Mouse (Mus musculus) thymus, postnatal 25 days (tissue): ENCODE measurements around the gene Sec22b.
A peak's percentile ranks its signal among the peaks of the same experiment; 100 is the strongest.

ENCODE experiments used
- DNase-seq: peaks from one replicate; pipeline ENCODE4 v3.0.0; 2022

The Sec22b gene

GRCm38 (mm10) chr3:97911093-97911492, 10.1 kb downstream of the Sec22b start:
- DNase-seq: no peak

GRCm38 (mm10) chr3:97915081-97915480, 14.1 kb downstream of the Sec22b start:
- DNase-seq: no peak

DNA sequence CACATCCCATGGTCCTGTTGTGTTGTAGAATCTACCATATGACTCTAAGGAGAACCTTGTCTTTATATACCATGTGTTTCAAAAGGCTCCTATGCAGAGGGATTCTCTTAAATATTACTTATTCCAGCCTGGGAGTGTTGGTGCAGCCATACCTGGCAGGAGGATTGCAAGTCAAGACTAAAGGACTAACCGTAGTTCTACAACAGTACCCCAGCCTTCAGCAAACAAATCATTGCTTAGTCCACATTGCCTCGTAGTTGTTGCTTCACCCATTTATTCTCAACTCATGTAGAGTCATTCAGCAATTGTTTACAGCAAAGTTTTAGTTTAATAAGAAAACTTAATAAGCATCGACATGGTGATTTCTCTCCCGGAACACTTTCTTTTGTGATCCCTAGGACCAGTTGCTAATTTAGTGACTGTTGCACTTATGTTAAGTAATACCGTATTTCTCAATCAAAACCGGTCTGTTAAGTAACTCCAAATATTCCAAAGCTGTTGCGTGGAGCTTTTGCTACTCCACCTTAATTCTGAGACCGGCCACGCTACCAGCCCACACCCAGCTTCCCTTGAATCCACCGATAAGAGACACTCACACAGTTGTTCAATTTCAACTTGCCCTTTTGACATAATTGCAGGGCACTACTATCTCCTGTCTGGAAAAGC, 18.0 kb downstream of the Sec22b start:
- no peak for DNase-seq

- no peak for DNase-seq
Observed at GRCm38 (mm10) chr3:97925246-97925645, 24.3 kb downstream of the Sec22b start.

- DNase-seq: no peak
Observed at GRCm38 (mm10) chr3:97927322-97927721, 26.3 kb downstream of the Sec22b start.

- peak; percentile 82 for DNase-seq
Observed at GRCm38 (mm10) chr3:97928968-97929858, 28.2 kb downstream of the Sec22b start.

- no peak for DNase-seq
Observed at GRCm38 (mm10) chr3:97930141-97930786, 29.3 kb downstream of the Sec22b start.

- DNase-seq: no peak
Observed at GRCm38 (mm10) chr3:97930787-97931158, 29.8 kb downstream of the Sec22b start.

GRCm38 (mm10) chr3:97931310-97931885, 30.4 kb downstream of the Sec22b start:
- DNase-seq: no peak

DNA sequence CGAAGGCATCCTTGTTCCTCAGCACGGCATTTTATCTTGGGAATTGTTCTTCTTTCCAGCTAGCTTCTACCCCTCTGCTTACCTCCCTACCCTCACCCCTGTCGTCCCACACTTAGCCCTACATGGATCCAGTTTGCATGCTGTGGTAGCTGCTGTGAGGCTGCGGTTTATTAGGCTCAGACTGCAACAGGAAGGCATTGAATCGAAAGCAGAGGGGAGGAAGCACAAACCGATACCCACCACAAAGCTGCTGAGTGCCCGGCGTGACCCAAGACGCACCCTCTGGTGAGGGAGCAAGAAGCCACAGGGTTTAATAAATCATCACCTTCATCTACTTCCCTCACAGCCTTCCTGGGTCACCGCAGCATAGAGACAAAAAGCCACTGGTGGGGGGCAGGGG, 31.1 kb downstream of the Sec22b start:
- peak; percentile 35 for DNase-seq

GRCm38 (mm10) chr3:97932771-97933170, 31.8 kb downstream of the Sec22b start:
- no peak for DNase-seq

GRCm38 (mm10) chr3:97933251-97933650, 32.3 kb downstream of the Sec22b start:
- DNase-seq: peak; percentile 64

- DNase-seq: no peak
Observed at GRCm38 (mm10) chr3:97933811-97934210, 32.8 kb downstream of the Sec22b start.

DNA sequence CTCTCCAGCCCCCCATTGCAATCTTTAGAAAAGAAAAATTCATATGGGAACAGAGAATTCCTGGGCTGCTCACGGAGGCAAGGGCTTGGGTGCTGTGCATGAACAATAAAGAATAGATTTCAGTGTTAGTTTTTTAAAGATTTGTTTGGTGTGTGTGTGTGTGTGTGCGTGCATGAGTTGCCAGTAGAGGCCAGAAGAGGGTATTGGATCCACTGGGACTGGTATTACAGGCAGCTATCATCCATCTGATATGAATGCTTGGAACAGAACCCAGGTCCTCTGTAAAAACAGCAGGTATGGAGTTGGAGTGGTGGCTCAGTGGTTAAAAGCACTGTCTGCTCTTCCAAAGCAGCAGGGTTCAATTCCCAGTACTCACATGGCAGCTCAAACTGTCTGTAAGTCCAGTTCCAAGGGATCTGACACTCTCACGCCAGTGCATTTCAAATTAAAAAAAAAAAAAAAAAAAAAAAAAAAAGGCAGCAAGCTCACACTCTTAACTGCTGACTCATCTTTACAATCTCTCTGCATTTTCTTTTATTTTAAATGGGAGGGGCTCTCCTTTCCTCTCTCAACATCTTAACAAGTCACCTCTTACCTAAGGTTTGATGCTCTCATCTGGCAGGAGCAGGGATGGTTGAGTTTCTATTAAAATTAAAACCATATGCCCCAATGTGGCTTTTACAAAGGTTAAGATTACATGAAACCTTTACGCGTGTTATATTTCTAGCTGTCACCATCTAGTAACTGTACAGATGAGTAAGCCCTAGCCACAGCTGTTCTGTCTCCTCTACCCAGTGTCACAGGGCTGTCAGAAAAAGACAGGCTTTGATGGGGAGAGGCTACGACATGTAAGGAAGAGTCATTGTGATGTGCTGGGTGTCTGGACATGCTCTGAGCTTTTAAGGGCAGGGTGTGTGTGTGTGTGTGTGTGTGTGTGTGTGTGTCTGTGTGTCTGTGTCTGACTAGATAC, 33.6 kb downstream of the Sec22b start:
- no peak for DNase-seq

DNA sequence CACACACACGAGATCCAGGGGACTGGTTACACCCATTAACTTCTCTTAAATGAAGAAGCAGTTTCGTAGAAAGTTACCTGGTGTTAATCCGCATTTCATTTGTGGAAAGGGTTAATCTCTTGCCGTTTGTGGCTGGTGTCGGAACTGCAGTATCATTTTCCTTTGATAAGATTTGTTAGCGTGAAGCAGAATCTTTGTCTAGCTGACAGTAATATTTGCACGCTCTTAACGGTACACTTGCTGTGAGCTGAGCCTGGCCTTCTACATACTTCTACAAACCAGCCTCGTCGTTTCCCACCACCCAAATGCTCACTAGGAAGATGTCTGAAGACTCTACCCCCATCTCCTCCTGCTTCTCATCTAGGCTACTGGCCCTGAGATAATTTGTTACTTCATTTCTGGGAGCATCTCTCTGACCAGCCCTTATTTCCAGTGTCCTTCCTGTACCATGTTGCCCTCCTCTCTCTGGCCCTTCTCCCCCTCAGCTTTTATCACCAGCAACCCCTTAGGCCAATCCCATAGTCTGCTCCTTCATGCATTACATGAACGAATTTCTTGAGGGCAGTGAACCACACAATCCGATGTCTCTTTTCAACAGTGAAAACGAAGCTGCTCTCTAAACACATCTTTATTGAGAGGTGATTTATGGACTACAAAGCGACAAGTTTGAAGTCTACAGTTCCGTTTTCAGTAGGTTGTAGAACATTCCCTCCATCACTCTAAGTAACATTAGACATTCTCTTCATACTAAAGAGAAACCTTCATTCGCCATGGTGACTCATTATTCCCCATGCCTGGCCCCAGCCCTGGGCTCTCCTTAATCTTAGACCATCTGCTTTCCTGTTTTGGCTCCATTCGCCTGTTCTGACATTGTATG, 36.3 kb downstream of the Sec22b start:
- DNase-seq: no peak

DNA sequence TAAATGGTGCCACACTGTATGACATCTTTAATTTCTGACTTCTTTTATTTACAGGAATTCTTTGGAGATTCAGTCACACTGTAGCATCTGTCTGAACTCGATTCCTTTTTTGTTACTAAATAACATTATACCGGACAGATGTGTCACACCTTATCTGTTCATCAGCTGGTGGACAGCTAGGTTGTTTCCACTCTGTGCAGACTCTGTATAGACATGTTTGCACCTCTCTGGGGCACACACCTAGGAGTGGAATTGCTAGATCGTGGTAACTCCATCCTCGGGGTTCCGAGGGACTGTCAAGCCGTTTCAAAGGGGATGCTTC, 36.9 kb downstream of the Sec22b start:
- no peak for DNase-seq

GRCm38 (mm10) chr3:97938814-97939526, 38.0 kb downstream of the Sec22b start:
- no peak for DNase-seq

GRCm38 (mm10) chr3:97939626-97940510, 38.9 kb downstream of the Sec22b start:
- no peak for DNase-seq

DNA sequence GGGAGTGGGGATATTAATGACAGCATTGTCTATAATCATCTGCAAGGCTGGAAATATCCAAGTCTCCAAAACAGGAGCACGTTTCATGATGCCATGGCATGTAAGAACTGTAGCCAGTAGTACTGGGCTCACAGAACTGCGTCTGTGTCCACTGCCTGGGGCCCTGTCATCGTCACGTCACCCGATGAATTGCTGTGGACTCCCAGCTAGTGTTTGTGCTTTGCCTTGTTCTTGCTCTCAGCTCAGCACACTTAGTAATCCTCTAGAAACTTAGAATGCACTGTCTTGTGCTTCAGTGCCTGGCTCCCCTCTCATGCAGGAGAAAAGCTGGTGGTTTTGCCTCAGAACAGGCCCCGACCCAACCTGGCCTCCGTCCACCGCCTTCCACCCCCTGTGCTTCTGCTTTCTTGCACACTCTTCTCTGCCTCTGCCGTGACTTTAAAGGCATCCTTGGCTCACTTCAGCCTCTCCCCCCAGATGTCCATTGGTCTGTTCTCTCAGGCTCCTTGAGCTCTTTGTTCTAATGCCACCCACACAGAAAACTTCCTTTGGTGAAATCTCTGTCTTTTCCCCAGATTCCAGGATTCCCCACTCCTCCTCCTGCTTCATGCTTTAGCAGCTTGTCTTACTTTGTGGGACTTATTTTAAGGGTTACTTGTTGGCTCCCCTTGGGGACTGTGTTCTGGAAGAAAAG, 39.7 kb downstream of the Sec22b start:
- DNase-seq: no peak
